Mouse (Mus musculus): ENCODE measurements around the gene Trim67. TPM values are rescaled to one million over a fixed set of nuclear protein-coding genes. Genes with fewer than 3 reads are reported as not detected.

Gene Trim67
- polyA plus RNA-seq, 1 experiment, result 0.51 TPM

GRCm38 (mm10) chr8:124878141-124878540 lies 85.2 kb downstream of the Trim67 start:
- Histone ChIP-seq H3K4me1 (ENCODE audit: control insufficient read depth, insufficient read depth, low read length) (no peaks in the 10 kb centered on the region), H3K4me3 (replicated peaks; ENCODE audit: extremely low read depth, low read depth, low read length) (no peak overlapping the region)
- TF ChIP-seq POLR2A (IDR thresholded peaks at IDR 0.05; ENCODE audit: borderline replicate concordance, extremely low read depth, low read depth, low read length) (no peak), CTCF (IDR thresholded peaks at IDR 0.05; ENCODE audit: insufficient read depth, low read length) (no peak)
- DNase-seq, result no peak
- WGBS, result 83% methylated on average over 5 of the region's 5 CpGs

DNA sequence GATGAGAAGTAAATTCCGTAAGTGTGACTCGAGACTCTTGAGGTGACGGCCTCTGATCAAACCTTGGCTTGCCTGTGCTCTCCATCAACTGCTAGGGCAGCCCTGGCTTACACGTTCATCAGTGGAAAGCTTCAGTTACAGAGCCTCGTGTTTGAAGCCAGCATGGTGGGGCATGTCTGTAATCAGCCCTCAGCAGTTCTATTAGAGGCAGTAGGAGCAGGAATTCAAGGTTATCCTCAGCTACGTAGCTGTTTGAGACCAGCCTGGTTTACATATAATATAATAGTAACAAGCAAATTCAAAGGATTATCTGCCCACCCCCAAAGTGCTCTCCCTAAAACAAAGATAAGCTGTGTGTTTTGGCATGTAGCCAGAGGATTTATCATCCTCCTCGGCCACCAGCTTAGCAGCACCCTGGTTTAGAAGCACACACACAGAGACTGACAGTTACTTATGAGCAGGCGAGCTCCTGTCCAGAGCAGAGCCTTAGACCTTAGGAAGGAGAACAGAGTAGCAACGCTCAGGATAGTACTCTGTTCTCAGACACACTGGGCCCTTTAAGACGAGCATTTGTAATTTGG lies 86.1 kb downstream of the Trim67 start:
- DNase-seq, result no peak
- Histone ChIP-seq H3K4me1 (ENCODE audit: control insufficient read depth, insufficient read depth, low read length) (no peaks in the 10 kb centered on the region), H3K4me3 (replicated peaks; ENCODE audit: extremely low read depth, low read depth, low read length) (no peak overlapping the region)
- 66% methylated on average over 10 of the region's 10 CpGs for WGBS
- TF ChIP-seq CTCF (IDR thresholded peaks at IDR 0.05; ENCODE audit: insufficient read depth, low read length), result no peak
- no peak for TF ChIP-seq POLR2A (IDR thresholded peaks at IDR 0.05; ENCODE audit: borderline replicate concordance, extremely low read depth, low read depth, low read length)

Other genes with a start within 250 kb of the Trim67 start
- 4.7 and 6.1 TPM in 2 replicates for gene Agt, start 223.4 kb upstream of the Trim67 start, polyA plus RNA-seq (2012; rRNA removed)
- gene Capn9, start 217.0 kb upstream of the Trim67 start, polyA plus RNA-seq (2012; rRNA removed), result 0.12 and 0.20 TPM in 2 replicates
- 63.4 and 85.4 TPM in 2 replicates for gene 2310022B05Rik, start 129.7 kb upstream of the Trim67 start, polyA plus RNA-seq (2012; rRNA removed)
- gene Ttc13, start 71.1 kb upstream of the Trim67 start, polyA plus RNA-seq (2012; rRNA removed), result 13.4 and 16.4 TPM in 2 replicates
- gene Arv1, start 71.0 kb upstream of the Trim67 start, polyA plus RNA-seq (2012; rRNA removed), result 15.6 and 15.9 TPM in 2 replicates
- gene Fam89a, start 41.3 kb upstream of the Trim67 start, polyA plus RNA-seq (2012; rRNA removed), result 4.0 and 4.9 TPM in 2 replicates
- 50.8 and 63.2 TPM in 2 replicates for gene Gnpat, start 69.9 kb downstream of the Trim67 start, polyA plus RNA-seq (2012; rRNA removed)
- 9.0 and 11.3 TPM in 2 replicates for gene 2810004N23Rik, start 70.0 kb downstream of the Trim67 start, polyA plus RNA-seq (2012; rRNA removed)
- gene Exoc8, start 104.6 kb downstream of the Trim67 start, polyA plus RNA-seq (2012; rRNA removed), result 12.8 and 13.6 TPM in 2 replicates
- 13.6 and 17.8 TPM in 2 replicates for gene Sprtn, start 104.8 kb downstream of the Trim67 start, polyA plus RNA-seq (2012; rRNA removed)
- 33.7 and 40.2 TPM in 2 replicates for gene Egln1, start 156.2 kb downstream of the Trim67 start, polyA plus RNA-seq (2012; rRNA removed)
- gene Tsnax, start 219.9 kb downstream of the Trim67 start, polyA plus RNA-seq (2012; rRNA removed), result 29.1 and 40.2 TPM in 2 replicates

All from lung, adult 2 months (tissue).